Mouse (Mus musculus): ENCODE results near the gene Fap.

DNA sequence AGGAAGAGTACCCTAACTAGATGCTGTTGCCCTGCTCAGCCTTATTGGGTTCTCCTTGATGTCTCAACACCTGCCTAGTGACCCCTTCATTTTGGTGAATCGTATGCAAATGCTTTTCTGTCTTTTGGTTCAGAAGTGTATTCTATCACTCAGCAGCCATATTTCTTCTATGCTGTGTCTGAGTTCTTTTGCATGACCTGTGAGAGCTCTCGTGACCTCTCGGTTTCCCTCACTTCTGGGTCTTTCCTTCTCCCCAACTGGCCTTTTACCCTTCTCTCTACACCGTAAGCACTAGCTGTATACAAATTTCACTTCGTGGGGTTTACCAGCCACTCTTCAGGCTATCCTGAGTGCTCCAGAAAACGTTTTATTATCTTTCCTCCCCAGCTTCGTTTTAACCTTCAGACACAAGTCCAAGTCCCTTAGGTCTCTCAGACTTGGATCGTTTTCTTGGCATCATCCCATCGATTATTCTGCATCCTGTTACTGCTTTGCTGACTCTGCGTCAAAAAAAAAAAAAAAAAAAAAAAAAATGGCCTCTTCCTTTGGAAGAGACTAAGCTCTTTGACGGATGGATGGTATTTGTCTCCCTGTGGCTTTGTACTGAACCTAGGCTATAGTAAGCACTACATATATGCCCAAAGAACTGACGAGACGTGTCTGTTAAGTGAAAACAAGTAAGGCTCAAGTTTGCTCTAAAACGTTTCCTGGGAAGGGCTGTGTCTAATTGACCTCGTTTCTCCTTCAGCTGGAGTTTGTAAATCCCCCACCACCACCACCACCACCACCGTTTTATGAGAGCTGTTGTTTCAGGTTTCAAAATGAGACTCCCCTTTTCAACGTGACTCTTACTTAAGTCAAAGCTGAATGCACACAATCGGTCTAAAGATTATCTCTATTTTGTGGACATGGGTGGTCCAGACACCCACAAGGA, 114.4 kb downstream of the Fap start:
- TF ChIP-seq POLR2A (IDR thresholded peaks at IDR 0.05; ENCODE audit: borderline replicate concordance, low read depth, low read length) (no peak), CTCF (IDR thresholded peaks at IDR 0.05; ENCODE audit: low read depth, low read length) (no peak)

Data from bone marrow macrophage, adult 2 months (primary cell).